Mouse (Mus musculus) Muller cell, postnatal 12 days (primary cell): ENCODE results near the gene Rimkla.

Experiments used
- DNase-seq: peaks from one replicate; pipeline ENCODE4 v3.0.0-alpha.2; 2015; ENCODE audit errors: inconsistent ontology term

Rimkla gene

GRCm38 (mm10) chr4:119417894-119418293 lies 74.5 kb downstream of the Rimkla start:
- DNase-seq: no peak

- DNase-seq: no peak
Observed at GRCm38 (mm10) chr4:119417270-119417669, 75.2 kb downstream of the Rimkla start.
